Mouse (Mus musculus): ENCODE results near the gene Ilvbl.
"Not testable (repeated sequence)": the region's sequence is repeated elsewhere in the genome, so short reads cannot be mapped to it uniquely, and the experiment has no call there.

Ilvbl gene

GRCm38 (mm10) chr10:78574250-78575104 is at the start of gene Ilvbl:
Gene Ilvbl (plus strand): TSS chr10:78574346.
- peak; percentile 93 to 95 for DNase-seq

GRCm38 (mm10) chr10:78525071-78525470 is 49.1 kb upstream of the Ilvbl start:
- not testable (repeated sequence) for DNase-seq

GRCm38 (mm10) chr10:78525511-78525910 is 48.6 kb upstream of the Ilvbl start:
- DNase-seq: no peak

GRCm38 (mm10) chr10:78540943-78541342 is 33.2 kb upstream of the Ilvbl start:
- DNase-seq: peak; percentile 27 to 30

GRCm38 (mm10) chr10:78565070-78565469 is 9.1 kb upstream of the Ilvbl start:
- DNase-seq: no peak

- no peak for DNase-seq
Observed at GRCm38 (mm10) chr10:78569191-78569590, 5.0 kb upstream of the Ilvbl start.

- no peak for DNase-seq
Observed at GRCm38 (mm10) chr10:78569686-78570085, 4.5 kb upstream of the Ilvbl start.

GRCm38 (mm10) chr10:78570416-78570815 is 3.7 kb upstream of the Ilvbl start:
- DNase-seq: no peak

GRCm38 (mm10) chr10:78570897-78571296 is 3.2 kb upstream of the Ilvbl start:
- DNase-seq: no peak

- DNase-seq: no peak
Observed at GRCm38 (mm10) chr10:78573226-78573625, 920 bp upstream of the Ilvbl start.

GRCm38 (mm10) chr10:78575105-78575632 is 1.0 kb downstream of the Ilvbl start:
- DNase-seq: no peak

GRCm38 (mm10) chr10:78575690-78576089 is 1.5 kb downstream of the Ilvbl start:
- peak; percentile 97 for DNase-seq

GRCm38 (mm10) chr10:78576435-78577184 is 2.5 kb downstream of the Ilvbl start:
- no peak for DNase-seq

GRCm38 (mm10) chr10:78578204-78578603 is 4.1 kb downstream of the Ilvbl start:
- no peak for DNase-seq

GRCm38 (mm10) chr10:78581121-78581520 is 7.0 kb downstream of the Ilvbl start:
- DNase-seq: no peak

GRCm38 (mm10) chr10:78583347-78583746 is 9.2 kb downstream of the Ilvbl start:
- DNase-seq: no peak

GRCm38 (mm10) chr10:78583939-78584338 is 9.8 kb downstream of the Ilvbl start:
- no peak for DNase-seq

GRCm38 (mm10) chr10:78584996-78585395 is 10.8 kb downstream of the Ilvbl start:
- DNase-seq: no peak

- DNase-seq: no peak
Observed at GRCm38 (mm10) chr10:78585606-78586005, 11.5 kb downstream of the Ilvbl start.

GRCm38 (mm10) chr10:78586026-78586425 is 11.9 kb downstream of the Ilvbl start:
- no peak for DNase-seq

- no peak for DNase-seq
Observed at GRCm38 (mm10) chr10:78589291-78589690, 15.1 kb downstream of the Ilvbl start.

GRCm38 (mm10) chr10:78589901-78590300 is 15.8 kb downstream of the Ilvbl start:
- DNase-seq: no peak

GRCm38 (mm10) chr10:78590744-78591143 is 16.6 kb downstream of the Ilvbl start:
- no peak for DNase-seq
